27 mouse cellular contexts compared by ENCODE assay signal in genomic region chr11:58985299-58985917, GRCm38 (mm10). TPM values are rescaled to one million over a fixed set of nuclear protein-coding genes. Genes with fewer than 3 reads are reported as not detected.
DNase-seq lines count a peak whose midpoint lies in the region; ATAC-seq and TF ChIP-seq lines count a peak whose summit lies in the region.
"Had no signal": no experiment of that assay in that cellular context is flagged by ENCODE, and none has a peak within 500 bp of the region (broad histone marks: within the 10 kb centered on the region; RNA-seq: fewer than 3 reads in every experiment).

No protein-coding gene starts in this region.

- no peak for TF ChIP-seq CTCF in intestine, postnatal 0 days (IDR thresholded peaks at IDR 0.05; ENCODE audit: low read depth)

- peaks cover 83% of the 10 kb centered on the region for H3K36me3 ChIP-seq in heart, embryonic 13.5 days
- peaks cover 79% of the 10 kb centered on the region for H3K36me3 ChIP-seq in intestine, postnatal 0 days (ENCODE audit: control insufficient read depth, insufficient read depth)
- peaks cover 82% of the 10 kb centered on the region for H3K36me3 ChIP-seq in midbrain, embryonic 13.5 days

- H3K9me3 ChIP-seq in heart, embryonic 13.5 days, result no peaks in the 10 kb centered on the region
- no peaks in the 10 kb centered on the region for H3K9me3 ChIP-seq in intestine, postnatal 0 days (ENCODE audit: control insufficient read depth)
- no peaks in the 10 kb centered on the region for H3K9me3 ChIP-seq in midbrain, embryonic 13.5 days
- H3K9me3 ChIP-seq: embryonic facial prominence, embryonic 13.5 days; forebrain, embryonic 10.5 days; forebrain, embryonic 15.5 days; liver, embryonic 12.5 days; megakaryocyte, embryonic 14.5 days; midbrain, embryonic 15.5 days; neural tube, embryonic 15.5 days had no signal

- WGBS in heart, embryonic 13.5 days, result 66% methylated on average over 3 of the region's 3 CpGs
- 73% methylated on average over 3 of the region's 3 CpGs for WGBS in intestine, postnatal 0 days
- WGBS in midbrain, embryonic 13.5 days, result 94% methylated on average over 3 of the region's 3 CpGs

- DNase-seq in adrenal gland, postnatal 10 days, result peak; percentile 51
- no peak for DNase-seq in adrenal gland, postnatal 4 days (ENCODE audit: low spot score in 2 of 2)
- DNase-seq in heart, postnatal 36 days, result no peak
- DNase-seq in heart, postnatal 10 days, result peak; percentile 20 to 23
- no peak for DNase-seq in heart, adult 18-20 months
- DNase-seq: cerebellum, adult 18-20 months; cerebellum, postnatal 10 days; kidney, adult 9 months; kidney, postnatal 10 days; layer of hippocampus, postnatal 36 days; left cerebral cortex, postnatal 4 days; lung, adult 18-20 months; retina, postnatal 1 day; right cerebral cortex, postnatal 14 days had no signal

- no peaks in the 10 kb centered on the region for H3K27me3 ChIP-seq in heart, embryonic 13.5 days (replicated peaks)
- no peaks in the 10 kb centered on the region for H3K27me3 ChIP-seq in intestine, postnatal 0 days (replicated peaks; ENCODE audit: control insufficient read depth, insufficient read depth, low read length)
- H3K27me3 ChIP-seq in midbrain, embryonic 13.5 days, result no peaks in the 10 kb centered on the region
- H3K27me3 ChIP-seq: embryonic facial prominence, embryonic 13.5 days; forebrain, embryonic 15.5 days; liver, embryonic 12.5 days; megakaryocyte, embryonic 14.5 days; midbrain, embryonic 15.5 days; neural tube, embryonic 15.5 days had no signal

- no peak for ATAC-seq in heart, embryonic 13.5 days (ENCODE audit: extremely low read depth, insufficient number of reproducible peaks, low FRiP score, low TSS enrichment)
- peak; percentile 67 for ATAC-seq in intestine, postnatal 0 days
- no peak for ATAC-seq in midbrain, embryonic 13.5 days
- ATAC-seq: forebrain, embryonic 15.5 days; hindbrain, embryonic 16.5 days; liver, embryonic 12.5 days; lung, postnatal 0 days; midbrain, embryonic 15.5 days had no signal

- peaks cover 95% of the 10 kb centered on the region for H3K4me1 ChIP-seq in heart, embryonic 13.5 days
- no peaks in the 10 kb centered on the region; the same call in 1 of the 2 replicates for H3K4me1 ChIP-seq in intestine, postnatal 0 days (replicated peaks; ENCODE audit: control insufficient read depth, insufficient read depth, low read length)
- H3K4me1 ChIP-seq in midbrain, embryonic 13.5 days (replicated peaks), result peaks cover 14% of the 10 kb centered on the region

- peak overlapping the region; percentile 96 for H3K27ac ChIP-seq in heart, embryonic 13.5 days (replicated peaks)
- 0 out of 2 replicates have a peak overlapping the region, but pooled peaks have one; percentile 23 for H3K27ac ChIP-seq in intestine, postnatal 0 days (ENCODE audit: low read depth, low read length)
- H3K27ac ChIP-seq in midbrain, embryonic 13.5 days, result no peak overlapping the region
- H3K27ac ChIP-seq: embryonic facial prominence, embryonic 13.5 days; forebrain, embryonic 10.5 days; forebrain, embryonic 15.5 days; liver, embryonic 12.5 days; midbrain, embryonic 15.5 days; neural tube, embryonic 15.5 days had no signal

- H3K9ac ChIP-seq in heart, embryonic 13.5 days, result peak overlapping the region; percentile 64
- no peak overlapping the region for H3K9ac ChIP-seq in intestine, postnatal 0 days (ENCODE audit: low read depth, low read length)
- no peak overlapping the region for H3K9ac ChIP-seq in midbrain, embryonic 13.5 days (replicated peaks)
- H3K9ac ChIP-seq: embryonic facial prominence, embryonic 13.5 days; forebrain, embryonic 15.5 days; liver, embryonic 12.5 days; midbrain, embryonic 15.5 days; neural tube, embryonic 15.5 days had no signal

- H3K4me2 ChIP-seq in heart, embryonic 13.5 days, result no peak overlapping the region
- no peak overlapping the region for H3K4me2 ChIP-seq in intestine, postnatal 0 days (replicated peaks; ENCODE audit: low read depth)
- H3K4me2 ChIP-seq in midbrain, embryonic 13.5 days (replicated peaks), result no peak overlapping the region
- H3K4me2 ChIP-seq: embryonic facial prominence, embryonic 13.5 days; forebrain, embryonic 15.5 days; liver, embryonic 12.5 days; midbrain, embryonic 15.5 days; neural tube, embryonic 15.5 days had no signal

- intact Hi-C loops in heart, postnatal 36 days (cut with DNase I), result no loop called here
- intact Hi-C loops in heart, postnatal 10 days (cut with DNase I), result no loop called here

- H3K4me3 ChIP-seq in heart, embryonic 13.5 days, result no peak overlapping the region
- H3K4me3 ChIP-seq in intestine, postnatal 0 days (ENCODE audit: low read depth, low read length), result no peak overlapping the region
- no peak overlapping the region for H3K4me3 ChIP-seq in midbrain, embryonic 13.5 days (replicated peaks)
- H3K4me3 ChIP-seq: embryonic facial prominence, embryonic 13.5 days; forebrain, embryonic 10.5 days; forebrain, embryonic 15.5 days; liver, embryonic 12.5 days; midbrain, embryonic 15.5 days; neural tube, embryonic 15.5 days had no signal

RNA-seq across cellular contexts. Expression of gene Trim11, which starts 7.5 kb away (rescaled TPM):
- 10 to 100 TPM; 19.7 to 24.3 TPM for total RNA-seq in adrenal gland, postnatal 10 days (2021)
- 10 to 100 TPM; 34.1 to 34.8 TPM for total RNA-seq in adrenal gland, postnatal 4 days (2021)
- 25.6 and 28.2 TPM in 2 replicates for polyA plus RNA-seq in heart, embryonic 13.5 days (2015; fragmentation: Nextera tagmentation; extraction: Ambion mirVana)
- 10 to 100 TPM; 14.5 TPM for total RNA-seq in heart, postnatal 36 days (2021)
- 10 to 100 TPM; 19.9 to 20.8 TPM for total RNA-seq in heart, postnatal 10 days (2021)
- 10 to 100 TPM; 15.2 to 15.4 TPM for total RNA-seq in heart, adult 18-20 months (2021)
- polyA plus RNA-seq in intestine, postnatal 0 days (2015; fragmentation: Nextera tagmentation; extraction: Ambion mirVana), result 8.9 and 9.7 TPM in 2 replicates
- polyA plus RNA-seq in midbrain, embryonic 13.5 days (2015; fragmentation: Nextera tagmentation; extraction: Ambion mirVana), result 18.7 and 21.9 TPM in 2 replicates

RNA-seq across cellular contexts. Expression of gene Hist3h2a, which starts 30.9 kb away (rescaled TPM):
- 10 to 100 TPM; 30.8 to 37.5 TPM for total RNA-seq in adrenal gland, postnatal 10 days (2021)
- 10 to 100 TPM; 47.6 to 64.4 TPM for total RNA-seq in adrenal gland, postnatal 4 days (2021)
- 26.4 and 28.5 TPM in 2 replicates for polyA plus RNA-seq in heart, embryonic 13.5 days (2015; fragmentation: Nextera tagmentation; extraction: Ambion mirVana)
- total RNA-seq in heart, postnatal 36 days (2021), result 10 to 100 TPM; 15.3 to 17.6 TPM
- 10 to 100 TPM; 33.2 to 36.7 TPM for total RNA-seq in heart, postnatal 10 days (2021)
- 10 to 100 TPM; 13.9 to 17.4 TPM for total RNA-seq in heart, adult 18-20 months (2021)
- polyA plus RNA-seq in intestine, postnatal 0 days (2015; fragmentation: Nextera tagmentation; extraction: Ambion mirVana), result 15.8 and 16.7 TPM in 2 replicates
- polyA plus RNA-seq in midbrain, embryonic 13.5 days (2015; fragmentation: Nextera tagmentation; extraction: Ambion mirVana), result 149 and 155 TPM in 2 replicates

RNA-seq across cellular contexts. Expression of gene Trim17, which starts 30.9 kb away (rescaled TPM):
- under 1 TPM; 0.09 TPM for total RNA-seq in adrenal gland, postnatal 10 days (2021)
- total RNA-seq in adrenal gland, postnatal 4 days (2021), result under 1 TPM; 0.08 to 0.36 TPM
- polyA plus RNA-seq in heart, embryonic 13.5 days (2015; fragmentation: Nextera tagmentation; extraction: Ambion mirVana), result 0.43 and 0.76 TPM in 2 replicates
- under 1 TPM; 0.11 to 0.16 TPM for total RNA-seq in heart, postnatal 36 days (2021)
- under 1 TPM; 0.12 to 0.22 TPM for total RNA-seq in heart, postnatal 10 days (2021)
- under 1 TPM in 1 of 2 experiments, not detected in 1; 0.12 TPM for total RNA-seq in heart, adult 18-20 months (2021)
- polyA plus RNA-seq in intestine, postnatal 0 days (2015; fragmentation: Nextera tagmentation; extraction: Ambion mirVana), result 0.08 and 0.12 TPM in 2 replicates
- 1.1 and 1.3 TPM in 2 replicates for polyA plus RNA-seq in midbrain, embryonic 13.5 days (2015; fragmentation: Nextera tagmentation; extraction: Ambion mirVana)
- total RNA-seq: common myeloid progenitor, adult 5-6 weeks had no signal

RNA-seq across cellular contexts. Expression of gene Hist3h2ba, which starts 36.7 kb away (rescaled TPM):
- total RNA-seq in adrenal gland, postnatal 10 days (2021), result 10 to 100 TPM; 23.0 to 32.1 TPM
- total RNA-seq in adrenal gland, postnatal 4 days (2021), result 10 to 100 TPM; 58.4 to 77.5 TPM
- 14.4 and 14.9 TPM in 2 replicates for polyA plus RNA-seq in heart, embryonic 13.5 days (2015; fragmentation: Nextera tagmentation; extraction: Ambion mirVana)
- total RNA-seq in heart, postnatal 36 days (2021), result 1 to 10 TPM; 2.2 to 2.5 TPM
- 10 to 100 TPM; 11.0 to 13.0 TPM for total RNA-seq in heart, postnatal 10 days (2021)
- total RNA-seq in heart, adult 18-20 months (2021), result 1 to 10 TPM; 1.0 to 1.4 TPM
- 6.9 and 7.8 TPM in 2 replicates for polyA plus RNA-seq in intestine, postnatal 0 days (2015; fragmentation: Nextera tagmentation; extraction: Ambion mirVana)
- 383 and 402 TPM in 2 replicates for polyA plus RNA-seq in midbrain, embryonic 13.5 days (2015; fragmentation: Nextera tagmentation; extraction: Ambion mirVana)

RNA-seq across cellular contexts. Expression of gene Rnf187, which starts 46.7 kb away (rescaled TPM):
- 100 to 1,000 TPM; 154 to 156 TPM for total RNA-seq in adrenal gland, postnatal 10 days (2021)
- total RNA-seq in adrenal gland, postnatal 4 days (2021), result 100 to 1,000 TPM; 171 to 181 TPM
- polyA plus RNA-seq in heart, embryonic 13.5 days (2015; fragmentation: Nextera tagmentation; extraction: Ambion mirVana), result 151 and 166 TPM in 2 replicates
- 100 to 1,000 TPM; 160 to 167 TPM for total RNA-seq in heart, postnatal 36 days (2021)
- total RNA-seq in heart, postnatal 10 days (2021), result 100 to 1,000 TPM; 162 to 173 TPM
- total RNA-seq in heart, adult 18-20 months (2021), result 100 to 1,000 TPM; 165 to 170 TPM
- polyA plus RNA-seq in intestine, postnatal 0 days (2015; fragmentation: Nextera tagmentation; extraction: Ambion mirVana), result 113 and 117 TPM in 2 replicates
- 453 and 491 TPM in 2 replicates for polyA plus RNA-seq in midbrain, embryonic 13.5 days (2015; fragmentation: Nextera tagmentation; extraction: Ambion mirVana)

Comparison
In these comparisons a context has a peak if more than half of its experiments do, and no peak if none do; other contexts are left out.
1. DNase-seq: peak in adrenal gland, postnatal 10 days (single experiment) and heart, postnatal 10 days (2 of 2); none in adrenal gland, postnatal 4 days (0 of 2), heart, postnatal 36 days (0 of 2) and heart, adult 18-20 months (0 of 2).